Mouse (Mus musculus): Measurements from ENCODE around the gene Cdyl.

DNA sequence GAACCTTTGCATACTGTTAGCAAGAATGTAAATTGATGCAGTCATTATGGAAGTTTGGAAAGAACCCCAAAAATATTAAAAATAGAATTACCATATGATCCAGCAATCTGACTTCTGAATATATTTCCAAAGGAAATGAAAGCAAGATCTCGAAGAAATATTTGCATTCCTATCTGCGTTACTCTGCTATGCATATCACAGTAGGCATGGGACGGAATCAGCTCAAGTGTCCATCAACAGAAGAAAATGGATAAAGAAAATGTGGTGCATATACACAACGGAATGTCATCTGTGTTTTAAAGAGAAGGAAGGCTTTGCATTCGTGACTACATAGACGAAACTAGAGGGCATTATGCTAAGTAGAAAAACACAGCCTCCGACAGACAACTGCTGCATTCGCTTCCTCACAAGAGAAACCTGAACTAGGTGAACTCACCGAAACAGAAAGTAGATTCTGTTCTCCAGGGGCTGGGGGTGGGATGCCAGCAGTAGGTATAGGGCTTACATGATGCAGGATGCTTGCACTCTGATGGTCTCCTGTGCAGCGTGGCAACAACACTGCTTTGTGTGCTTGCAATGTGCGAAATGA, 9.3 kb upstream of the Cdyl start:
- TF ChIP-seq CTCF (IDR thresholded peaks at IDR 0.05; ENCODE audit: low read depth) = no peak
- no peak for TF ChIP-seq EP300 (IDR thresholded peaks at IDR 0.05; ENCODE audit: low read depth)
